Mouse (Mus musculus) cerebellum, adult 8-10 months (tissue): Measurements from ENCODE around the gene Trip4.
A peak's percentile ranks its signal among the peaks of the same experiment; 100 is the strongest.

Experiments
- DNase-seq: peaks from one replicate; pipeline ENCODE4 v3.0.0; 2022

Gene Trip4

DNA sequence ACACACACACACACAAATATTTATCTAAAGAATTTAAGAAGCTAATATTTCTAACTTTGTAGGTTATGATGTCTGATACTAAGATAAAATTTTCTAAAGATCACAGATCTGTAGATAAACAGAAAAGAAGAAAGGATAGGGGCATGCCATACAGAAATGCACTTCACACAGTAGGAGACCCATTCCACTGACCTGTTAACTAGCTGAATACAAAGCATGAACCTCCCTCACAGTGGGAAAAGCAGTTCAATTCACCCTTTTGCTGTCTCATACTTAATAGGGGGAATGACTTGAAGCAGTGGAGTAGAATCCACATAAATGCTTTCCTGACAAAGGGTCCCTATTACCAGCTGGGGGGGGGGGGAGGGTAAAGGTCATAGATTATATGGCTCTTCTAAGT lies 75.0 kb downstream of the Trip4 start:
- no peak for DNase-seq

DNA sequence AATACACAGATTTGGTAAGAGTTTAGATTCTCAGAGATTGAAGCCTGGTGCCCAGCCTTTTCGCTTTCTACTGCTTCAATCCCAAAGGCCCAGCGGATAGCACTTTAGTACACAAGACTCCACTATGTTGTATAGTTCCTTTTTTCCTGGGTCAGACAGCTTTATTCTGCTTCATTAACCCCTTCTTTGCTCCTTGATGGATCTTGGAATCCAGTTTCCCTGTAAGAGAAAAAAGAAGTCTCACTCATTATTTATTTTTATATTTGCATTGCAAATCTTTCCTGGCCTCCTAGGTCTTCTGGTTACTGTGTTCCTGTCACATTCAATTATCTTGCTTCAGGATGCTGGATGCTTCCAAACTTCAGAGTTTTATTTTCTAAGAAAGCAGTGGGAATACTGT lies 75.4 kb downstream of the Trip4 start:
- DNase-seq: no peak

DNA sequence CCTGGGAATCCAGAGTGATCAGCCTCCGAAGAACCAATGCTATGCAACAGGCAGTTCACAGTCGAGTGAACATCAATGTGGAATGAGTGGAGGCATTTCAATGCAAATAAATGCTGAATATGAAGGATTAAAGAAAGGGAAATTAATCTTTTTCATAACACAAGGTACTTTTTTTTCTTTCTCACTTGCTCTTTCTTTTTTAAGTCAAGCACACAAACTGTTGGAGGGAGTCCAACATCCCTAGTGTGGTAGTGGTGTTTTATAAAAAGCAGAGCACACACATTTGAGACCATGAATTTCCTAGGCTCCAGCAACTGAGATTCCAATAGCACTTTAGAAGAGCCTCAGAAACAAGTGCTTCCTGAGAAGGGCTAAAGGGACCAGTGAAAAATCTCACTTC lies 76.6 kb downstream of the Trip4 start:
- no peak for DNase-seq

DNA sequence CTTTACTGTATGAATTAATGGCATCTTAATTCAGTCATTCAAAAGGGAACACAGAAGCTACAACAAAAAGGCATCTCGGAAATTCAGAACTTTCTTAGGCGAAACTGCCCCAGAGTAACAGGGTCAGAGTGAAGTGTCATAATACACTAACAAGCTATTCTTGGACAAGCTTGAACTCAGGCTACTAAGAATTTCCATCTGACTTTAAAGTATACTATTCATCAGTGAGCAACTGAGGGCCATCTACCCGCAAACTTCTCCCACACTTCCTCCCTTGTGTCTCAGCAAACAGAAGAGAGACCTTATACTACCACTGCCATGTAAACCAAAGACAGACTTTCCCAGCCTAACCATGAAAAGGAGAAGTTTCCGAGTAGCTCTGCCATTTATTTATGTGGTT lies 77.4 kb downstream of the Trip4 start:
- DNase-seq: no peak

DNA sequence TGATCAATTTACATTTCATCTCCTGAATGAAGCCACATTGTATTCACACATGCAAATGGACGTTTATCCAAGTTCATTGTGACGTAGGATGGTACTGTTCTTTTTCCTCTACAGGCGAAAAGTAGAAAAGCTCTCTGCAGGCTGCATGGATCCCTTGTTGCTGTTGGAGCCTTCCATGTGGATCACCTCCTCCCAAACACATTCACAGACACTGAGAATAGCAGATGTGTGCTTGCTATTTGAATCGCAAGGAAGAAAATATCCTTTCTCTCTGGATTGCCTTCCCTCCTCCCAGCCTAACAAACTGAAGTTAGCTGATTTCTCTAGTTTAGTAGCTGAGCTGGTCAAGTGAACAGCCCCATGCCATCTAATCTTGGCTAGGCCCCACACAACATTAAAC lies 78.3 kb downstream of the Trip4 start:
- no peak for DNase-seq

DNA sequence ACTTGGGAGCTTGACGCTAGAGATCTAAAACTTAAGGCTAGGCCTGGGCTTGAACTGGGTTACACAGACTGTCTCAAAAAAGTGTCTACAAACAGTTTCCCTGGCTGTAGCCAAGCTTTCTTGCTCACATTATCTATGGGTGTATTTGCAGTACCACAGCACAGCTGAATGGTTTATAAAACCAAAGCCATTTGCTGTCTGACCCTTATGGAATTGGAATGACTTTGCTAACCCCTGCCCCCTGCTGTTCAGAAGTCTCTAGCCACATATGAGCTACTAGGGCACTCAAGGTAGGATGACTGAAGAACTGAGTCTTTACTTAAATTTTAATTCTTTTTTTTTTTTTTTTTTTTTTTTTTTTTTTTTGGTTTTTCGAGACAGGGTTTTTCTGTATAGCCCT lies 79.2 kb downstream of the Trip4 start:
- DNase-seq: no peak

DNA sequence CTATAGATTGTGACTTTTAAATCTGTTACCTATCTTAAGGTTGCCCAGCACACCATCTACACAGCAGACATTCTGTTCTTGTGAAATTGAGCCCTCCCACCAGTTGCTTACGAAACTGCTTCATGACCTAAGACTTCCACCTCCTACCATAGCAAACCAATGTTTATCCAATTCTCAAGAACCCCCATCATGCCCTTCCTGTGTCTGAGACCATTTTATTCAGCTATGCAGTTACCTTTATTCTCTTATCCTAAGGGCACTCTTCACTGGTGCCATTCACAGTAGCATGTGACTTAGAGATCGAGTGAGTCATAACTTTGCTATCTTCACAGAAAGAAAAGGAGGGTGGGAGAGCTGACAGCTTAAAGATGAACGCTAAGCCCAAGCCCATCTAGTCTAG lies 80.1 kb downstream of the Trip4 start:
- DNase-seq: no peak

DNA sequence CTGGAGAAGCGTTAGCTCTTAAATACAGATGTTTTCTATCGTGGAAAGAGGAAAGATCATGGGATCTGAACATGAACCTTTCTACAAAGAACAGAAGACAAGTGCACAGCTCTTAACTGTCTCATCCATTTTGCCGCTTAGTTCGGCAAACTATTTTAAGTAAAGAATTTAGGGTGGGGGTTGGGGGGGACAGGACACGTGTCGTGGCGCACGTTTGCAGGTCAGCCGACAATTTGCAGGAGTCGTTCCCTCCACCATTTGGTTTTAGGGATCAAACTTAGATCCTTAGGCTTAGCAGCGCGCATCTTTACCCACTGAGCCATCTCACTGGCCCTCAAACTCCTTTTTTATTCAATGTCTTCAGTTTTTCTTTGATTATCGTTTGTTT lies 80.6 kb downstream of the Trip4 start:
- no peak for DNase-seq

DNA sequence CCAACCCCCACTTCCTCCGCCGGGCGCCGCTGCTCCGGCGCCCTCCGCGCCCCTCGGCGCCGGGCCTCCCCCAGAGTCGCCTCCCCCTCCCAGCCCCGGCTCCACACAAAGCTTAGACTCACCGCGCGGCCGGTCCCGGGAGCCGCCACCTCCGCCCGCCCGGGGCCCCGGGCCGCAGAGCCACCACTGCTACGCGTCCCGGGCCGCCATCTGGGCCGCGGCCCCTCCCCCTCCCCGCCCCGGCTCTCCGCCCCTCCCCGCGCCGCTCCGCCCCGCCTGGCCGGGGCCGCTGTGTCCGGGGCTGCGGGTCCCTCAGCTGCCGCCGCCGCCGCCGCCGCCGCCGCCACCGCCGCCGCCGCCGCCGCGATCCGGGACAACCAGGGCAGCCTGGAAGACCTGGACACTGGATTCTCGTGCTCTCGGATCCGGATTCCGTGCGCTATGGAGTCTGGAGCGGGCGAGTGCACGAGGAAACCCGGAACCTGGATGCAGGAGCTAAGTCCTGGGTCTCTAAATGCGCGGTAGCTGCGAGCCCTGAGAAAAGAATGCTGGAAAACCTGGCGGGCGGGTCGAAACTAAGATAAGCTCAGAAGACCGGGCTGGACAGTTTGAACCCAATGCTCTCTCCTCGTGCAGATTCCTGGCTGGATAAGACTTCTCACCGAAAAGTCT lies 81.1 kb downstream of the Trip4 start, which contains the start of gene Zfp609:
Gene Zfp609 (minus strand): TSS at position 221 of the 672 bp plus-strand sequence.
- DNase-seq: peak; percentile 97

DNA sequence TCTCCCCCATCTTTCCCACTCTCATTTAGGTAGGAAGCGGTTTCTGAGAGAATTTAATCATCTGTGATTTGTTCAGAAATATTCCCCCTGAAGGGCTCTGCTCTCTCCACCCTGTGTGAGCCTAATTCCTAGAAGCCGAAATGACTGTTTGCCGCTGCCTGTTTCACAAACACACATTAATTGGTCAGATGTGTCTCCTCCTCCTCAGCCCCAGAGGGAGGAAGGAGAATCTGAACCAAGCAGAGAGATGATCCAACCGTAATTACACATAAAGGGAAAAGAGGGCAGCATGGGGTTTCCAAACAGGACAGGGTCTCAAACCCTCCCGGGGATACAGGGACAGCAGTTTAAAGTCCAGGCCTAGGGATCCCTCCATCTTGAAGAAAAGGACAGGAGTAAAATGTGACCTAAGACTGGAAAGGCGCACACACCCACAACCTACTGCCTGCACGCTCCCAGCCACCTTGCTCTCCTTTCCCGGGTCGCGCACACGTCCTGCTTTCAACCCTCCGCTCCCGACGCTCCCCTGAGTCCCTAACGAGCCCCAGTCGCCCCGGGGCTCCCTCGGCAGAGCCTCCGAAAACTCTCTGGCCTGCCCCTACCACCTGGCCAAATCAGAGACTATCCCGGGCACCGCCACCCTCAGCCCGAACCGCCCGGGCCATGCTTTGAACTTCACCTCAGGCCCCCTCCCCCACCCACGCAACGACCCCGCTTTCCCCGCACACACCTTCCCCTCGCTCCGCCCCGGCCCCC lies 81.8 kb downstream of the Trip4 start:
- peak; percentile 49 for DNase-seq

DNA sequence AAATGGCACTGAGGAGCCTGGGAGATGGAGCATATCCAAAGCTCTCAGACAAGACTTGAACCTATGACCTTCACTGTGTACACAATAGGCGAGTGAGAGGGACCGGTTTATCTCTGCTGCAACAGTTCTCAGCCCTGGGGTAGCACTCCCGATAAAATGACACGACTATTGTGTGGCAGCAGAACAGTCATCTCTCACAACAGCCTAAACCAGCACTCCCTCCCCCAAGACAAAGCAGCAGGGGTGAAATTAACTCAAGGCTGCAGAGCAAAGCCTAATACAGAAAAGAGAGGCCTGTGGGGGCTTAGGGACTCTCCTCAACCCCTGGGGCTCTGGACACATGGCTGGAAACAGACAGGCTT lies 82.4 kb downstream of the Trip4 start:
- peak; percentile 34 for DNase-seq

DNA sequence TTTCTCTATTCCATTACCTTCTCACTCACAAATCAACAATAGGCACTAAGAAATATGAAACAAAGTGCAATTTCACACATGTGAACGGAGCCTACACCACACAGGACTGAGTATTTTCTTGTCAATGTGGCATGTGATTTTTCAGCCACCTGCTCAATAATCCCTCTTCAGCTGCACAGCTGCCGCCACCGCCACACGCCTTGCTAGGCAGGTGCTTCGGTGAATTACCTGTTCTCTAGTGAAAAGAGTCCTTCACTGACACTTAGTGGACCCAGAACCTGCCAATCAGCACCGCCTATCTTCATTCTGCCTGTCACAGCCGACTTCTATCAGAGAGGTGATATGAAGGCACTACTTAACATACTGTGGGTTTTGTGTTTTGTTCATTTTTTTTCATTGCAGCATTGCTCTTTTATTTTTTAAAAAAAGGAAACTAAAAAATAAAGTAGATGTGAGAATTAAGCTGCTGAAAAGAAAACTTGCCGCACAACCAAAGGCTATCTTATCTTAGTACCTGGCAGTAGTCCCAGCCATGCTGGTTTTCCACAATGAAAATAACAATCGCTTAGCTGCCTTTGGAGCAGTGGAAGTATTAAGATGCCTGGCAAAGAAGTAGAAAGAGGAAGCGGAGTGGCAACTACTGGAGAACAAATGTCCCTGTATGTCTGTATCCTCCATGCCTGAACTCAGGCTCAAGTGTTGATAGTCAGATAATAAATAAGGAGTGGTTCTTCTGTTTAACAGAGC lies 84.7 kb downstream of the Trip4 start:
- DNase-seq: peak; percentile 27

DNA sequence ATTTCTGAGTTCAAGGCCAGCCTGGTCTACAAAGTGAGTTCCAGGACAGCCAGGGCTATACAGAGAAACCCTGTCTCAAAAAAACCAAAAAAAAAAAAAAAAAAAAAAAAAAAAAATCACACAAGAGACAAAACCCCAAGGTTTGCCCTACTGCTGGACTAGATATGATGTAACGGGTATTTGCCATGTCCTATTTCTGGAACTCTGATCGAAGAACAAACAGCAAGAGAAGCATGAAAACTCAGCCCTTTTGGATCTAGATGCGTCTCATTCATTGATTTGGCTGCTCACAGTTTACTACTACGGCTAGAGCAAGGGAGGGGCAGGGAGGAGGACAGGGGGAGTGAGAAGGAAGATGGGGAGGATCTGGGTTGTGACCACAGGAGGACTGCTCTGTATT lies 86.6 kb downstream of the Trip4 start:
- no peak for DNase-seq

DNA sequence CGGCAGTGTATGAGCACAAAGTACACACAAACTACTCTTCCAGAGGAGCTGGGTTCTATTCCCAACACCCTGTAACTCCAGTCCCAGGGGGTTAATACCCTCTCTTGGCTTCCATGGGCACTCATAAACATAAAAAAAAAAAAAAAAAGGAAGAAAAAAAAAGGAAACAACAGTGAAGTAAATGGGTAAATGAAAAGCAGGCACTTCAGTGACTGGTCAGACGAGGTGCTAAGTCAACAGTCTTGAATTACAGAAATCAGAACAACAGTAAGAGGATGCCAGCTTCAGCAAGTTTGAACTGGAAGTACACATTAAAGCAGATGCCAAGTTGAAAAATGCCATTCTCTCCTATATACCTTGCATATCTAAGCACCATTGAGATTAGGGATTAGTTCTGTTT lies 88.3 kb downstream of the Trip4 start:
- no peak for DNase-seq

DNA sequence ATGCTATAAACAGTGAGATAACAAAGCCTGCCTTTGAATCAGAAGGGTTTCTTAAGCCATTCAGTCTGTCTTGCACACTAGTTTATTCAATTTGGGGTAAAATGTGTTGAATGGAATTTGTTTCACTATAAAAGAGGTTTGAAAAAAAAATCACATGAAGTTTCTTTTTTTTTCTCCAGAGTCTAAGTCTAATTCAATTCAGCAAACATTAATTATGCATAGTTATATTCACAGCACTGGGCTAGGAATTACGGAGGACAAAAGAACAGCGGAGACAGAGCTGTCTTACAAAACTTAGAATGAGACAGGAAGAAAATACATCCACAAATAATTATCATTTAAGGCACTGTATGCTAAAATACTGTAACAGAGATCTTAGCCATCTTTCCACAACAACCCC lies 90.2 kb downstream of the Trip4 start:
- no peak for DNase-seq

DNA sequence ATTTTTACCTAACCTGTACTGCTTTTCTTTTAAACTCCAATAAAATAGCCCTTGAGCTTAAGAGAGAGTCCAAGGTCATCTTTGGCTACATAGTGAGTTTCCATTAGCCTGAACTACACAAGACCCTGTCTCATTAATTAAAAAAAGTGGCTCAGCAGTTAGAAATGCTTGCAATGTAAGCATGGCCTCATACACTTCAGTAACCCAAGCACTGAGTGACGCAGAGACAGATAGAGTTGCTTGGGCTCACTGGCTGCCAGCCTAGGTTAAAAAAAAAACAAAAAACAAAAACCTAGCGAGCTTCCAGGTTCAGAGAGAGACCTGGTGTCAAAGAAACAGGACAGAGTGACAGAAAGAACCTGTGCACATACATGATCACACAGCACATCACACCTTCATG lies 95.8 kb downstream of the Trip4 start:
- no peak for DNase-seq

DNA sequence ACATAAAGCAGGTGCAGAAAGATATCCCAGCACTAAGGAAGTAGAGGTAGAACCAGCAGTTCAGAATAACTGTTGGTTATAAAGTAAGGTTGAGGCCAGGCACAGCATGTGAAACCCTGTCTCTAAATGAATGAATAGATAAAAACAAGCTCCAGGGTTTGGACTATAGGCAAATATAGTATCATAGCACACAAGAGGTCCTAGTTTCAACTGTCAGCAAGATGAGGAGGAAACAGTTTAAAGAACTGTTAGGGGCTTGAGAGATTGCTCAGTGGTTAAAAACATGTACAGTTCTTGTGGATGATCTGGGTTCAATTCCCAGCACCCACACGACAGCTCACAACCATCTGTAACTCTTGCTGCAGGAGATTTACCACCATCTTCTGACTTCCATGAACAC lies 96.8 kb downstream of the Trip4 start:
- no peak for DNase-seq

DNA sequence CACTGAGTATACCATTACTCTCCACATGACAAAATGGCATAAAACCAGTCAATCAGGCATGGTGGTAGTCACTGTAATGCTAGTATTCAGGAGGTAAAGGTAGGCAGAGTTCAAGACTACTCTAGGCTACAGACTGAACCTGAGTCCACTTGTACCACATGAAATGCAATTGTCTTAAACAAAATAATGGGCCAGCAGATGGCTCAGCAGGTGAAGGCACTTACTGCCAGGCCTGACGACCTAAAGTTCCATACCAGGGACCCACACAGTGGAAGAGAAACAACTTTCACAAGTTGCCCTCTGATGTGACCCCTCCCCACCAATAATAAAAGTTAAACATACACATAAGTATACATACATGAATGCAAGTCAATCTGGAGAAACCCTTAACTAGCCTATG lies 100.8 kb downstream of the Trip4 start:
- DNase-seq: no peak

DNA sequence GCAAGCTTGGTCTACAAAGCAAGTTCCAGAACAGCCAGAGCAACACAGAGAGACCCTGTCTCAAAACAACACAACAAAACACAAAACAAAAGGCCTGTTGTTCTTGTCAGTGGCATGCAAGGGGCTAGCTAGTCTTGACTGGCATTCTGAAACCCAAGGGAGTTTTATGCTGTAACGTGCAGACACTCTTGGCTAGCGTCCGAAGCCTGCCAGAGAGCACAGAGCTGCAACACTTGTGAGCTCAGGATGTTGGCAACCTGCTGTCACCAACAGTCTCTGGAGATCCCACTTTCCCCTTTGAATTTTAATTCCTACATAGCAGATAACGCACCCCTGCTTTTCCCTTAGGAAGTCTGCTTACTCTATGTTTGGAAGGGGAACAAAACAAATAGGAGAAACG lies 101.3 kb downstream of the Trip4 start:
- DNase-seq: no peak

DNA sequence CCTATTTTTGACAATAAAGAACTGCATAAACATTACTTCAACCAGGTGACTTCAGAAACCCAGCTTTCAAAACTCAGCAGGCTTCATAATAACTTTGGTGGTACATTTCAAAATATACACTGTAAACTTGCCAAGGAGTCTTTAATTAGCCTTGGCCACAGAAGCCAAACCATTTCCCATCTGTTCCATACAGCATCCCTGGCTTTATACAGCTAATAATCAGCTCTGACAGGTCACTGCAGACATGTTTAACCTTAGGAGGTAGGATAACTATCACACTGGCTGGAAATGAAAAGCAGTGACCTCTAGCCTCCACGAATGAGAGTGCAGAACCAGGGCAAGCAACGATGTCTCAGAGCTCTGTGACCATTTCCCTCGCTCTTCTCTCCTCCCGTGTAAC lies 108.8 kb downstream of the Trip4 start:
- peak; percentile 35 for DNase-seq

DNA sequence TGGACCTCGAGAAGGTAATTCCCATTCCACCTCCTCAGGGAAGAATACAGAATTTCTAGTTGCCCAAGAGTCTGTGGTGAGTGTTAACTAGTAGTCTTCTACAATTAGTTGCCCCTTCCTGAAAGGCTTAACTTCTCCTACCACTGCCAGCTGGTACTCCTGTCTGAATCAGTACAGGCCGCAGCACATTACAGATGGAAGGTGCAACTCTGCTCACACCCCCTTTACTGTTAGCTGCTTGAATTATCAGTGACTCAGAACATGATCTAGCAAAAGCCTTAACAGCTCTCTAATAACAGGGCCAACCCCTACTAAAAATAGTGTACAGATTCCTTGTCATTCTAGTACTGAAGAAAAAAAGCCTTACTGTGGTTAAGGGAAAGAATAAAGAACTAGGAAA lies 112.9 kb downstream of the Trip4 start:
- DNase-seq: no peak

DNA sequence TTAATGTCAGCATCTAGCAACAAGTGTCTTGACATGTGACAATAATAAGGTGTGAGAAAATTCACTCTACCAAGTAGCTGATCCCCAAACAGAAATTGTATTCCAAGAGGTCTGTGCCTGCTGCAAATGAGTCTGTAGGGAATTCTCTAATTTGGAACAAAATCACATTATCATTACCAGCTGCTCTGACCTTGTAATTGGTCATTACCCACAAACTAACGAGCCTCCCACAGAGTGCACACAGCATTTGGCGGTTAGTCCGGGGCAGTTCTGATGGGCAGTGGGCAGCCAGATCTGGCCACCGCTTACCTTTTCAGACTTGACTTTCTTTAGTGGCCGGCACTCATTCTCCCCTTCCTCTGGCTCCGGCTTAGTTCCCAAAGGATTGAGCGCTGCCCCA lies 114.3 kb downstream of the Trip4 start:
- no peak for DNase-seq

DNA sequence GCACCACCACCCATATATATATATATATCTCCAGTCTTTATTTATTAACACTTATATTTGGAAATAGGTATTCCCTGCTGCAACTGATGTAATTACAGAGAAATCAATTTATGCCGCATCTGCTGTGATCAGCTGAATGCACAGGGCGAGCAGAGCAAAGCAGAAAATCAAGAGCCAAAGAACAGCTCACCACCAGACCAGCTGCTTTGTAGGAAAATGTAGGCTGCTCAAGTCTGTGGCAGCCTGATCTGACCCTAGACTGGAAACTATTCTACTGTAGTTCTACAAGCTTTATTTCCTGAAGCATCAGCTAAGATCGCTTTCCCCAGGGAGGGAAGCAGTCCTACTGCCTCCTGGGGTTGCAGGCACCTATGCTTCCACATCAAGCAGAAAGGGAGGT lies 115.1 kb downstream of the Trip4 start:
- no peak for DNase-seq

DNA sequence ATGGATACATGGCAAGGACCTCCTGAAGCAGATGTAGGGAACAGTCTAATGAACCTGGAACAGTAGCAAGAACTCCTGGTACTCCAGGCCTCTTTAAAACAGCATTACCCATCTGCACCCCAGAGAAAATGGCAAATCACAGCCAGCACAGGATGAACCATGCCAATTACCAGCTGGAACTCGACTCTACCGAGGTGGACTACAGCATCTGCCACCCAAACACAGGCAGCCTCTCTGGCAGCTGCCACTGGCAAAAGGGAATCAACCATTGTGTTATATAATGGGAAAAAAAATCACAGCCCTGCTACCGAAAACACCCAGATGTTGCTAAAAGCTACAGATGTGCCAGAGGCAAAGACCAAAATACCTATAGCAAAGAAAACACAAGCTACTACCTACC lies 115.5 kb downstream of the Trip4 start:
- DNase-seq: no peak
